Mouse (Mus musculus) stomach, postnatal 0 days (tissue): ENCODE results near the gene Ust.

Experiments used
- CTCF ChIP-seq: IDR thresholded peaks from 2 replicates; pipeline ENCODE4 v1.5.1; 2016; ENCODE audit warnings: antibody characterized with exemption, low read depth, mild to moderate bottlenecking, moderate library complexity
- EP300 ChIP-seq: optimal IDR thresholded peaks from 2 replicates; pipeline ENCODE3; 2016; ENCODE audit warnings: antibody characterized with exemption

DNA sequence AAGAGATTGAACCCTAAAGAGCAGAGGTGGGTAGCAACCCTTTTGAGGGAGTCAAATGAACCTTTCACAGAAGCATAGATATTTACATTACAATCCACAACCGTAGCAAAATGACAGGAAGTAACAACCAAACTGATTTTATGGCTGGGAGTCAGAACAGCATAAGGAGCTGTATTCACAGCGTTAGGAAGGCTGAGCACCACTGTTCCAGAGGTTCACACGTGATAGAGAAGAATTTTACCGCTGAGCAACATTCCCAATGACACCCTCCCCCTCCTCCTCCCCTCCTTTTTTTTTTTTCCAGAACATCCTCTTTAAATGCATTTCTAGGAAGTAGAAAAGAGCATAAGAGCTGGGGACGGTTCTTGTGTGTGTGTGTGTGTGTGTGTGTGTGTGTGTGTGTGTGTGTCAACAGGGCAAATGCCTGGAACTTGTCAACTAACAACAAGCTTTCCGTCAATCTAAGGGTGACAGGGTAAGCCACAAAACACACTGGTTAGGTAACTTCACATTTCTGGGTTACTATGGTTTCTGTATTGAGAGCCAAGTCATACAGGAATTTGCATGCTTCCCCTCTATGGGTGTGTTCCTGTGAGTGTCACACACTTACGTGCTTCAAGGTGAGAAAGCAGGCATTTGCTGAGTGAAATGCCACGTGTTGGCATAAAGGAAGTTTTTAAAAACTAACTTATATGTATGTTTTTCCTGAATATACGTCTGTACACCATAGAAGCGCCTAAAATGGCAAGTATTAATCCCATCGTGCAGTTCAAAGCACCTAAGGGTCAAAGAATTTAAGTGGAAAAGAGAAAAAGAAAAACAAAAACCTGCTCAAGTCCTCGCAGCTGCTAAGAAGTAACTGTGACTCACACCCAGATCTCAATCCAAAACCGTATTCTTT is 13.0 kb downstream of the Ust start:
- TF ChIP-seq CTCF, result no peak
- no peak for TF ChIP-seq EP300
